Mouse (Mus musculus) urinary bladder, postnatal 4 days (tissue): Measurements from ENCODE around the gene Cisd1.

ENCODE experiments used
- DNase-seq, 2 experiments: peaks; one replicate each; pipeline ENCODE4 v3.0.0; 2021 to 2022; ENCODE audit warnings: low spot score in 2 of 2

Gene Cisd1

GRCm38 (mm10) chr10:71326789-71327188 is 18.0 kb downstream of the Cisd1 start:
- peak in 1 of 2 experiments; percentile 45 for DNase-seq

- no peak for DNase-seq
Measured at GRCm38 (mm10) chr10:71326123-71326522, 18.6 kb downstream of the Cisd1 start.

DNA sequence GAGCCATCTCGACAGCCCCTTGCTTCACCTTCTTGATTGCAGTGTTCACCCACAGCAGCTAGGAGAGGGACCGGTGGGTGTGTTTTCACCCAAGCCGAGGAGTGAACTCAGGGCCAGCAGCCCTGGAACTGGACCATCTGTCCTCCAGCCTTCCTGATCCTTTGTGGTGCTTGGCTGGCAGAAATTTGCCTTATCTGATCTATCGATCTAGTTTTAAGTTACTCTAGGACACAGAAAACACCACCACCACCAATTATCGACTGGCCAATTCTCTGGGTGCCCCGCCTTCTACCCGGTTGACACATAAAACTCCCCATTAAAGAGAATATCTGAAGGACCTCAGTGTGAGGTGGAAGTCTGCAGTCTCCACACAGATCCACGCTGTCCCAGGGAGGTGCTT is 21.1 kb downstream of the Cisd1 start:
- DNase-seq: no peak

DNA sequence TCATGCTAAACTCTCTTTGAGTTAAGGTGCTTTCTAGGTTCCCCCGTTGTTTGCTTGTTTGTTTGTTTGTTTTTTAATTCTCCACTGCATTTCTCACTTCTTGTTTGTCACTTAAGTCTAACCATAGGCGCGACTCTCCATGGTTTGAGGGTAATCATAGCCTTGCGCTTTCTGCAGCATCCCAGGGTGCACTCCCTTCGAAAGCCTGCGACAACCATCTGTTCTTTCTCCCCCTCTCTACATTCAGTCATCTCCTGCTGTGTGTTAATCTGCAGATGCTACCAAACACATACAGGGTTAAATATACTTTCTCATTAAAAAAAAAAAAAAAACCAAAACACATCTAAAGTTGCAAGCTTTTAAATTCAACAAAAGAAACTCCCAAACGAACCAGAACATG is 28.3 kb downstream of the Cisd1 start:
- DNase-seq: no peak

DNA sequence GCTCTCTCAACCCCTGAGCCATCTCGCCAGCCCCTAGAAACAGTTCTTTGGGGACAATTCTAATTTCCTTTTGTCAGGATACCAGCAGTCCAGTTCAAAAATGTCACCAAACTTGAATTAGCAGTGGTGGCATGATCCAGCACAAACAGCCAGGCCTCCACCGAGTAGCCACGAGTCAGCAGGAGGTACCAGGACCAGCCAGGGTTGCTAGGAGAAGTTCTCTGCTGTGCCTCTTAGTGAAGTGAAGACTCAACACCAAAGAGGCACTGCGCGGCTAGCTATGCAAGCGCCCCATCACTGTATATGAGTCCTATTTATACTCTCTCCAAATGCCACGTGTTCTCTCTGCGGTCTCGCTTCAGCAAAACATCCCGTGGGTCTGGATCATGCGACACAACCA is 28.7 kb downstream of the Cisd1 start:
- no peak for DNase-seq

GRCm38 (mm10) chr10:71314596-71314995 is 30.2 kb downstream of the Cisd1 start:
- DNase-seq: no peak

DNA sequence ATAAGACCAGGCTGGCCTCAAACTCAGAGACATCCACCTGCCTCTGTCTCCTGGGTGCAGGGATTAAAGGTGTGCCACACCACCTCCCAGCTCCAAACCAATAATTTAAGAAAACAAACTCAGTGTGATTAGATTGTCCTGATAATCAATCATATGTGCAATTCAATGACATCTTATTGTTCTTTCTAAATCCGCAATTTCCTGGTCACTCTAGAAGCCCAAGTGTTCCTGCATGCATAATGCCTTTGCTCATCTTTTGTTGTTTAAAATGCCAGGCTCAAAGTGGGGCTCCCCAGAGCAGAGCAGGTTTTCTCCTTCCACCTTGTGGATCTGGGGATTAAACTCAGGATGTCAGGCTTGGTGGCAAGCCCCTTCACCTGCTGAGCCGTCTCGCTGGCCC is 34.5 kb downstream of the Cisd1 start:
- no peak for DNase-seq

- DNase-seq: no peak
Measured at GRCm38 (mm10) chr10:71308199-71308598, 36.6 kb downstream of the Cisd1 start.

DNA sequence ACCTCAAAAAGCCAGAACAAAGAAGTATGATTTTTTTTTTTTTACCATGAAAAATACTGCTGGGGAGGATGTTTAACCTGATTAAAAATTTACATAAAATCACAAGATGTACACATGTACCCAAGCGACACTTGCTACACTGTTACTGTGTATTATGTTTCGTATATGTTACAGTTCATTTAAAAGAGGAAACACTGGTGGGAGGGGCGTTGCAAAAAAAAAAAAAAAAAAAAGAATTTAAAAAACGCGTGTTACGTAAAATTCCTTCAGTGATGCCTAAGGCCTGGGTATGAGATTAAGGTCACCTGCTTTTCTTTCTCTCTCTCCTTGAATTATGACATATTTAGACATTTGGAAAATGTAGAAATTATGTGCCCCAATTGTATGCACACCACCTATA is 38.0 kb downstream of the Cisd1 start:
- no peak for DNase-seq

DNA sequence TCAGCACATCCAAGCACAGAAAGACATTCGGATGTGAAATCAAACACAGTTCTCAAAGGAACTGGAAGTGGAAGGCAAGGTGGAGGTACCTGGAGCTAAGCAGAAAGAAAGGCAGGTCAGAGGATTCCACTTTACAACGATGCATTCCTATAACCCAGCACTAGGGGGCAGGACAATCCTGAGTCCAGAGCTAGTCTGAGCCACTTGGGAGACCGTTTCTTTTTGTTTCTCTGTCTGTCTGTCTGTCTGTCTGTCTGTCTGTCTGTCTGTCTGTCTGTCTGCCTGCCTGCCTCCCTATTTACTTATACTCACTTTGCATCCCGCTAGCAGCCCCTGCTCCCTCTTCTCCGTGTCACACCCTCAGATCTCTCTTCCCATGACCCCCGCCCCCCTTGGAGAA is 38.6 kb downstream of the Cisd1 start:
- DNase-seq: no peak

DNA sequence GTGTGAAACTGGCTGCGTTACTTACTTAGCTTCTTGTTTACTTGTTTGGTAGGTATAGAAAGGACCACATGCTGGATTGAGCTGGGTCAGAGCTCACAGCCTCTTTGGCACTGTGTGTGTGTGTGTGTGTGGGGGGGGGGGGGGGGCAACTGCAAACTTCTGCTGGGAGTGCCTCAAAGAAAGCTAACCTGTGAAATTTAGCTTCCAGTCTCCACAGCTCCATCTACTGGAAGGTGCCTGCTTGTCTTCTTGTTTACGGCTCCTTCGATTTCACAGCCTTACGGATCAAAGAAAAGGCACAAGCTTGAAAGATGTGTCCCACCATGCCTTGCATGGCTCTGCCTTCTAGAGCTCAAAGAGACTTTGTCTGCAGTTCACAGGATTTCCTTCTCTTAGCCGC is 42.3 kb downstream of the Cisd1 start:
- no peak for DNase-seq

DNA sequence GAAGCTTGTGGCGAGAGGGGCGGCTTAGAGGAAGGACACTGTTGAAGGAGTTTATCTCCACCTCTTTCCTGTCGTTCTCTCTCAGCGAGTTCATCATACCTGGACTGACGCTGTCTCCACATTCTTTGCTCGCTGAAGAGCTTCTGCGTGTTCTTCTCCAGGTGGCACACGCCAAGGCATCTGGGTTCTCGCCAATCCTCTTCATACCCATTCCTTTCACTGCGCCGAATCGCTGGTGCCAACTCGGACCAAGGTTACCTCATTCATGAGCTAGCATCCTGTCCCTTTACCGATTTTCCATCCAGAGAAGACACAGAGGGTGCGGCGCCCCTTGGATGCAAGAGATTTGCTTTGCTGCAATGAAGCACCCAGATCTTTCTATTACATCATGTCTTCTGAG is 44.6 kb downstream of the Cisd1 start:
- DNase-seq: no peak

GRCm38 (mm10) chr10:71293245-71293644 is 51.5 kb downstream of the Cisd1 start:
- DNase-seq: no peak

GRCm38 (mm10) chr10:71292254-71292653 is 52.5 kb downstream of the Cisd1 start:
- no peak for DNase-seq

- no peak for DNase-seq
Measured at GRCm38 (mm10) chr10:71291801-71292200, 53.0 kb downstream of the Cisd1 start.

GRCm38 (mm10) chr10:71291179-71291661 is 53.5 kb downstream of the Cisd1 start:
- no peak for DNase-seq

DNA sequence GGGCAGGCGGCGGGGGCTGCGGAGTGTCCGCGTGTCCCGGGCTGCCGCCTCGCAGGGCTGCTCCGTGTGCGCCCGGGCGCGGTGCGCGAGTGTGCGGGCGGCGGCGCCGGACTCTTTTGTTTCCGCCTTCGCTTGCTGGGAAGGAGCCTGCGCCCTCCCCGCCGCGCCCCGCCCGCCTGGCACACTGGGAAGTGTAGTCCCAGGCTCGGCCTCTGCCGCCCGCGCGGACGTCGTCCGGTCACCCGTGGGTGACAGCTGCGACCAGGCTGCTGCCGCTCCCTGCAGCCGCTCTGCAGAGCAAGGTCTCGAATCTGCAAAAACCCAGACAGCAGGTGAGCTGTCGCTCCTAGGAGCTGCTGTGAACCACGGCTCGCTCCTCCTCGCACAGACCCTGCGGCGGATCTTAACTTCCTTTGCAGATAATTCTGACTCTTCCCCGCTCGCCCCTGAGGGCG is 59.6 kb downstream of the Cisd1 start, which contains the start of gene Ube2d1:
TSS of gene Ube2d1 (minus strand) at position 137 of the 455 bp plus-strand sequence.
- peak; percentile 78 to 82 for DNase-seq

- DNase-seq: peak in 1 of 2 experiments; percentile 61
Measured at GRCm38 (mm10) chr10:71284511-71285125, 60.1 kb downstream of the Cisd1 start.

DNA sequence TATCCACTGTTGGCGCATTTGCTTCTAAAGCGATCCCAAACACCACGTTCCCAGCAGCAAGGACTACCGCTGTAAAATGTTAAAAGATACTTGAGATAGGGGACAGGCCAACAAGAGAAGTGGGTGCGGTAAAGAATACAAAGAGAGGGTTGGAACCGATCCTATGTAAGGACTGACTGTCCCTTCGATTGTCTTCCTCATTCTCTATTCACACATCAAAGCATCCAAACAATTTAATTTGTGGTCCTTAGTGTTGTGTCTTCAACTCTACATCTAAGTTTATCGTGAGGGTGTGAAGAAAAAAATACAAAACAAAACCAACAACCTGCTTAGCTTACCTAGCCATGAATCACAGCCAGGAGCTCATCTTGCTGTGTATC is 60.6 kb downstream of the Cisd1 start:
- no peak for DNase-seq
